Mouse (Mus musculus): ENCODE results near the gene Tcam1.

DNA sequence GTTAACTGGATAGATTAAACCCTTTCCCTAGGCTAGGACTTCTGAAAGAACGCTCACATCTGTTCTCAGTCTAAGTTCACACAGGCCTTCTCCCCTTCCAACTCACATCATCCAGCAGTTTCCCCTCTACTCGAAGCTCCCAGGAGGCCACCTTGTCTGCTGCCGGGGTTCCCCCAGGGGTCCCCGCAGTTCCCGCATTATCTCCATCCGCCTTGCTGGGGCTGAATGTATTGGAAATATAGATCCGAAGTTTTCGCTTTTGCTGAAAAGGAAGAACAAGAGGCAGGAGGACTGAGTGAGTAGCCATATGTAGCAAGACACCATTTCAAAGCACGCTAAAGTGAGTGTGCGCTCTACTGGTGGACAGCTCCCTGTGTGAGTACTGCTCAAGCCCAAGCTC is 10.0 kb upstream of the Tcam1 start:
- TF ChIP-seq POLR2A (IDR thresholded peaks at IDR 0.05; ENCODE audit: insufficient read depth, low read depth, low read length) (no peak), CTCF (IDR thresholded peaks at IDR 0.05; ENCODE audit: insufficient read depth, low read depth, low read length) (no peak)

All from olfactory bulb, adult 2 months (tissue).